Mouse (Mus musculus) MEL (cell line): ENCODE results near the gene Dnajb14. TPM values are rescaled to one million over a fixed set of nuclear protein-coding genes. Genes with fewer than 3 reads are reported as not detected.

Experiments used
- DNase-seq: peaks from one replicate; pipeline ENCODE4 v3.0.0; 2011; ENCODE audit warnings: low read depth, low spot score
- H3K27ac ChIP-seq: 2 replicates; pipeline ENCODE4 v1.5.1; 2012; ENCODE audit warnings: low read depth, mild to moderate bottlenecking, control low read depth, low read length, moderate library complexity; ENCODE audit not compliant: control insufficient read depth
- H3K27me3 ChIP-seq, 2 experiments: fragments of 150-350 bp in 1 of 2; sonication (generic) in 1 of 2; 2 replicates each; pipeline ENCODE4 v1.6.1; 2012; ENCODE audit warnings: low read length in 2 of 2, mild to moderate bottlenecking in 2 of 2, improper control_type of control experiment in 1 of 2, moderate library complexity in 1 of 2; ENCODE audit not compliant: insufficient read depth in 2 of 2, control insufficient read depth in 1 of 2
- H3K36me3 ChIP-seq, 2 experiments: 2 replicates each; pipeline ENCODE4 v1.6.1; 2012 to 2014; ENCODE audit warnings: low read length in 2 of 2, improper control_type of control experiment in 1 of 2, inconsistent platforms in 1 of 2, mild to moderate bottlenecking in 1 of 2; ENCODE audit not compliant: insufficient read depth in 2 of 2, control insufficient read depth in 1 of 2
- H3K4me1 ChIP-seq, 2 experiments: fragments of 150-350 bp in 1 of 2; sonication (generic) in 1 of 2; 2 replicates each; pipeline ENCODE4 v1.6.1; 2012; ENCODE audit warnings: low read length in 2 of 2, improper control_type of control experiment in 1 of 2, mild to moderate bottlenecking in 1 of 2; ENCODE audit not compliant: insufficient read depth in 2 of 2, control insufficient read depth in 1 of 2
- H3K4me3 ChIP-seq, 2 experiments: fragments of 150-350 bp in 1 of 2; sonication (generic) in 1 of 2; 2 replicates each; pipeline ENCODE4 v1.5.1; 2012; ENCODE audit warnings: low read depth in 2 of 2, low read length in 2 of 2, mild to moderate bottlenecking in 2 of 2, moderate library complexity in 2 of 2, control low read depth in 1 of 2, improper control_type of control experiment in 1 of 2; ENCODE audit not compliant: control insufficient read depth in 1 of 2, insufficient read depth in 1 of 2
- H3K79me2 ChIP-seq: 2 replicates; pipeline ENCODE4 v1.6.1; 2012; ENCODE audit warnings: mild to moderate bottlenecking, low read length, moderate library complexity; ENCODE audit not compliant: control insufficient read depth, poor library complexity, insufficient read depth
- H3K9ac ChIP-seq: 2 replicates; pipeline ENCODE4 v1.6.1; 2012; ENCODE audit warnings: low read depth, mild to moderate bottlenecking, control low read depth, low read length, moderate library complexity; ENCODE audit not compliant: control insufficient read depth, poor library complexity, severe bottlenecking
- H3K9me3 ChIP-seq: fragments of 150-350 bp; sonication (generic); replicated peaks from 2 replicates; pipeline ENCODE4 v1.6.1; 2012; ENCODE audit warnings: mild to moderate bottlenecking, low read length, improper control_type of control experiment, moderate library complexity; ENCODE audit not compliant: insufficient read depth
- BHLHE40 ChIP-seq: IDR thresholded peaks from 2 replicates; pipeline ENCODE4 v1.6.1; 2012; ENCODE audit warnings: low read depth, mild to moderate bottlenecking, inconsistent platforms, low read length, improper control_type of control experiment, borderline replicate concordance
- CHD2 ChIP-seq: IDR thresholded peaks from 2 replicates; pipeline ENCODE4 v1.6.1; 2011; ENCODE audit warnings: low read length, improper control_type of control experiment
- ELF1 ChIP-seq: IDR thresholded peaks from 2 replicates; pipeline ENCODE4 v1.6.1; 2014; ENCODE audit warnings: low read depth, mild to moderate bottlenecking, inconsistent platforms, low read length, improper control_type of control experiment, moderate library complexity
- EP300 ChIP-seq, 2 experiments: IDR thresholded peaks; 2 replicates each; pipeline ENCODE4 v1.6.1; 2011; ENCODE audit warnings: improper control_type of control experiment in 2 of 2, low read length in 2 of 2, low read depth in 1 of 2, mild to moderate bottlenecking in 1 of 2
- ETS1 ChIP-seq: IDR thresholded peaks from 2 replicates; pipeline ENCODE4 v1.6.1; 2012; ENCODE audit warnings: low read depth, mild to moderate bottlenecking, inconsistent platforms, low read length, improper control_type of control experiment, moderate library complexity
- JUND ChIP-seq: IDR thresholded peaks from 2 replicates; pipeline ENCODE4 v1.6.1; 2011; ENCODE audit warnings: low read depth, mild to moderate bottlenecking, improper control_type of control experiment, low read length
- KAT2A ChIP-seq: conservative IDR thresholded peaks from 2 replicates; pipeline ENCODE4 v1.6.1; 2012; ENCODE audit warnings: low read depth, low read length, improper control_type of control experiment, inconsistent platforms
- MAFK ChIP-seq: IDR thresholded peaks from 2 replicates; pipeline ENCODE4 v1.6.1; 2011; ENCODE audit warnings: low read depth, mild to moderate bottlenecking, low read length, improper control_type of control experiment, borderline replicate concordance
- MAX ChIP-seq: IDR thresholded peaks from 2 replicates; pipeline ENCODE4 v1.6.1; 2011; ENCODE audit warnings: low read length, improper control_type of control experiment
- MAZ ChIP-seq: IDR thresholded peaks from 2 replicates; pipeline ENCODE4 v1.6.1; 2012; ENCODE audit warnings: low read depth, mild to moderate bottlenecking, inconsistent platforms, low read length, improper control_type of control experiment
- MEF2A ChIP-seq: IDR thresholded peaks from 2 replicates; pipeline ENCODE4 v1.6.1; 2014; ENCODE audit warnings: low read depth, mild to moderate bottlenecking, inconsistent platforms, low read length, improper control_type of control experiment; ENCODE audit not compliant: poor library complexity, insufficient replicate concordance, severe bottlenecking; ENCODE audit errors: extremely low read depth
- MYB ChIP-seq: IDR thresholded peaks from 2 replicates; pipeline ENCODE4 v1.6.1; 2011; ENCODE audit warnings: mild to moderate bottlenecking, low read depth, low read length, improper control_type of control experiment
- MYC ChIP-seq: IDR thresholded peaks from 2 replicates; pipeline ENCODE4 v1.6.1; 2011; ENCODE audit warnings: low read depth, mild to moderate bottlenecking, low read length, improper control_type of control experiment, moderate library complexity
- NELFE ChIP-seq: IDR thresholded peaks from 2 replicates; pipeline ENCODE4 v1.6.1; 2011; ENCODE audit warnings: low read depth, low read length, improper control_type of control experiment
- POLR2A ChIP-seq, 2 experiments: IDR thresholded peaks; 2 replicates each; pipeline ENCODE4 v1.6.1; 2011 to 2012; ENCODE audit warnings: low read length in 2 of 2, mild to moderate bottlenecking in 2 of 2, control low read depth in 1 of 2, improper control_type of control experiment in 1 of 2, low read depth in 1 of 2, moderate library complexity in 1 of 2; ENCODE audit not compliant: control insufficient read depth in 1 of 2, insufficient read depth in 1 of 2, poor library complexity in 1 of 2
- POLR2AphosphoS2 ChIP-seq: IDR thresholded peaks from 2 replicates; pipeline ENCODE4 v1.6.1; 2011; ENCODE audit warnings: low read length, improper control_type of control experiment
- TAL1 ChIP-seq: IDR thresholded peaks from 2 replicates; pipeline ENCODE4 v1.6.1; 2012; ENCODE audit warnings: mild to moderate bottlenecking, inconsistent platforms, low read length, moderate library complexity, mixed read lengths
- UBTF ChIP-seq: IDR thresholded peaks from 2 replicates; pipeline ENCODE4 v1.6.1; 2012; ENCODE audit warnings: low read depth, mild to moderate bottlenecking, inconsistent platforms, low read length, improper control_type of control experiment, moderate library complexity, borderline replicate concordance; ENCODE audit not compliant: insufficient read depth
- USF1 ChIP-seq: IDR thresholded peaks from 2 replicates; pipeline ENCODE4 v1.6.1; 2014; ENCODE audit warnings: low read depth, mild to moderate bottlenecking, inconsistent platforms, low read length, improper control_type of control experiment, moderate library complexity
- USF2 ChIP-seq, 2 experiments: IDR thresholded peaks; 2 replicates each; pipeline ENCODE4 v1.6.1; 2011 to 2012; ENCODE audit warnings: improper control_type of control experiment in 2 of 2, low read length in 2 of 2, borderline replicate concordance in 1 of 2, inconsistent platforms in 1 of 2, low read depth in 1 of 2, mild to moderate bottlenecking in 1 of 2; ENCODE audit not compliant: insufficient read depth in 1 of 2
- ZMIZ1 ChIP-seq: IDR thresholded peaks from 2 replicates; pipeline ENCODE4 v1.6.1; 2012; ENCODE audit warnings: low read depth, mild to moderate bottlenecking, inconsistent platforms, low read length, improper control_type of control experiment, moderate library complexity
- polyA plus RNA-seq, 2 experiments: library from polyadenylated mRNA; stranded (reverse) in 1 of 2; unstranded in 1 of 2; fragments of >175 nt in 1 of 2; fragments of >200 nt in 1 of 2; gene quantifications; 2 replicates each; pipeline versions ENCODE4 v1.2.1 to v1.2.4; 2012; ENCODE audit warnings: low replicate concordance in 2 of 2, low read depth in 1 of 2; ENCODE audit not compliant: insufficient read length in 2 of 2, insufficient read depth in 1 of 2, missing spikeins in 1 of 2
- total RNA-seq: library from RNA; depleted of rRNA; stranded (reverse); fragments of 300-350 nt; gene quantifications from 2 replicates; pipeline ENCODE4 v1.2.3, GENCODE M21; 2012

The Dnajb14 gene
- total and polyA plus RNA-seq, 3 experiments = 4.2 to 6.1 TPM; not detected in 1

GRCm38 (mm10) chr3:137827678-137828077 lies 39.8 kb upstream of the Dnajb14 start:
- no peaks in the 10 kb centered on the region for H3K9me3 ChIP-seq
- no peaks in the 10 kb centered on the region for H3K36me3 ChIP-seq
- H3K4me1 ChIP-seq = no peaks in the 10 kb centered on the region
- H3K79me2 ChIP-seq = no peaks in the 10 kb centered on the region
- no peak overlapping the region for H3K27ac ChIP-seq
- H3K4me3 ChIP-seq = no peak overlapping the region
- H3K27me3 ChIP-seq = no peaks in the 10 kb centered on the region
- no peak overlapping the region for H3K9ac ChIP-seq
- no peak for DNase-seq
- TF ChIP-seq MYB (no peak), TAL1 (no peak), KAT2A (no peak), POLR2A (IDR thresholded peaks at IDR 0.05; ENCODE audit: control insufficient read depth in 1 of 2, insufficient read depth in 1 of 2, low read depth in 1 of 2, low read length in 2 of 2, poor library complexity in 1 of 2) (no peak), MAZ (no peak), ETS1 (no peak), BHLHE40 (no peak), UBTF (no peak), CHD2 (no peak), MAFK (no peak), EP300 (IDR thresholded peaks at IDR 0.05; ENCODE audit: low read depth in 1 of 2, low read length in 2 of 2) (no peak)

- H3K4me1 ChIP-seq = peaks cover 0 to 3% of the 10 kb centered on the region in 2 experiments; a peak in 1 of 4 replicates
- TF ChIP-seq USF1 (no peak), ZMIZ1 (no peak), MEF2A (no peak), BHLHE40 (no peak), MYB (no peak), POLR2AphosphoS2 (no peak), POLR2A (IDR thresholded peaks at IDR 0.05; ENCODE audit: control insufficient read depth in 1 of 2, insufficient read depth in 1 of 2, low read depth in 1 of 2, low read length in 2 of 2, poor library complexity in 1 of 2) (no peak), MYC (no peak), NELFE (no peak), KAT2A (no peak), USF2 (IDR thresholded peaks at IDR 0.05; ENCODE audit: borderline replicate concordance in 1 of 2, insufficient read depth in 1 of 2, low read depth in 1 of 2, low read length in 2 of 2) (no peak), JUND (no peak), MAZ (no peak), MAX (no peak), ELF1 (no peak)
- H3K27me3 ChIP-seq = no peaks in the 10 kb centered on the region
- peaks cover 0 to 5% of the 10 kb centered on the region in 2 experiments; a peak in 2 of 4 replicates for H3K36me3 ChIP-seq
- no peak overlapping the region for H3K4me3 ChIP-seq
- no peak for DNase-seq
- H3K9me3 ChIP-seq = no peaks in the 10 kb centered on the region
- H3K79me2 ChIP-seq = no peaks in the 10 kb centered on the region
- no peak overlapping the region for H3K9ac ChIP-seq
- H3K27ac ChIP-seq = no peak overlapping the region
These were observed 36.3 kb upstream of the Dnajb14 start for GRCm38 (mm10) chr3:137831156-137831555.
